Mouse (Mus musculus): ENCODE measurements around the gene Fbxo28. TPM values are rescaled to one million over a fixed set of nuclear protein-coding genes. Genes with fewer than 3 reads are reported as not detected.

The Fbxo28 gene
- polyA plus RNA-seq, 2 experiments: 3.8 to 7.1 TPM

DNA sequence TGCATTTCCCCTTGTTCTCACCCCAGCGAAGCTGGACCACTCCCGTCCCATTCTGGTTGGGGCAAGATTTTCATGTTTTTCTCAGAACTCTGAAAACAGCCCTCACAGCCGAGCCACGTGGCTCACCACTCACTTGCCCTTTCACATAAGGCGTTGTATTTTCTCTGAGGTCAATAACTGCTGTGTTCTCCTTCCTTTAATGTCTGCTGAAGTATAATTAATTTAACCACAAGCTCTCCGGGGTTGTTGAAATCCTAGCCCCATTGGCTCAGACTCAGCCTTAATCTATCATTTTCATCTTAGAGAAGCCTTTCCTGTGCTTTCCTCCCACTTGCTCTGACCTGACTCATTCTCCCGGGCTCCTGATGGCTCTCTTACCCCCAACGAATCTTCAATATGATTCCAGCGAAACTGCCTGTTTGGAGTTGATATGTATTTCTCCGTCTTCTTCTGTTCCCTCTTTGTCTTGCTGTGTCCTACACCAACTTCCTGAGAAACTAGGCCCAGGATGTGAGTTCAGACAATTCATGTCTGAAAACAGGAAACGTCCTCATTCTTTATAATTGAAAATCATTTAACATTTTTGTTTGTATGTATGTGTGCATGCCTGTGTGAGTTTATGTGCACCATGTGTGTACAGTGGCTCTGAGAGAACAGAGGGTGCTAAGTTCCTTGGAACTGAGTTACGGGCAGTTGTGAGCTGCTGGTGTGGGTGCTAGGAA lies 22.4 kb upstream of the Fbxo28 start:
- Histone ChIP-seq H3K27me3 (ENCODE audit: control insufficient read depth, insufficient read depth, low read length) (no peaks in the 10 kb centered on the region; the same call in 1 of the 2 replicates), H3K27ac (no peak overlapping the region), H3K4me3 (ENCODE audit: insufficient read depth in 1 of 2, low read depth in 2 of 2, low read length in 2 of 2) (no peak overlapping the region), H3K4me1 (replicated peaks; ENCODE audit: control insufficient read depth in 2 of 2, insufficient read depth in 2 of 2, low read length in 1 of 2) (no peaks in the 10 kb centered on the region), H3K9me3 (ENCODE audit: control insufficient read depth, low read length) (no peaks in the 10 kb centered on the region), H3K4me2 (ENCODE audit: low read depth) (no peak overlapping the region), H3K9ac (replicated peaks) (no peak overlapping the region), H3K36me3 (replicated peaks; ENCODE audit: control insufficient read depth, insufficient read depth, low read depth) (no peaks in the 10 kb centered on the region)
- ATAC-seq (ENCODE audit: insufficient read depth): no peak
- 35% methylated on average over 12 of the region's 12 CpGs for WGBS (ENCODE audit: insufficient replicate concordance)
- no peak for DNase-seq (ENCODE audit: low read depth in 3 of 3, low spot score in 3 of 3)
- TF ChIP-seq CTCF (IDR thresholded peaks at IDR 0.05; ENCODE audit: low read depth) (no peak), EP300 (IDR thresholded peaks at IDR 0.05; ENCODE audit: low read depth) (no peak)

DNA sequence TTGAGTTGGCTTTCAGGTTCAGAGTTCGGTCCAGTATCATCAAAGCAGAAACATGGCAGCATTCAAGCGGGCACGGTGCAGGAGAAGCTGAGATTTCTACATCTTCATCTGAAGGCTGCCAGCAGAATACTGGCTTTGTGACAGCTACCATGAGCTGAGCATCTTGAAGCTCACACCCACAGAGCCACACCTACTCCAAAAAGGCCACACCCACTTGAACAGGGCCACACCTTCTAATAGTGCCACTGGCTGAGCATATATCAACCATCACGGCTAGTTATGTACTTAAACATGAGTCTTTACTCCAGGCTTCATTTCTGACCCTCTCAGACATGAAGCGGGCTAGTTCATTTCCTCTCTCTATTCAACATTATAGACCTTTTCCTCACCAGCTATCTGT lies 21.3 kb upstream of the Fbxo28 start:
- ATAC-seq (ENCODE audit: insufficient read depth) (no peak), DNase-seq (ENCODE audit: low read depth in 3 of 3, low spot score in 3 of 3) (peak in 2 of 3 experiments; percentile 12 to 32)
- TF ChIP-seq EP300 (IDR thresholded peaks at IDR 0.05; ENCODE audit: low read depth) (no peak), CTCF (IDR thresholded peaks at IDR 0.05; ENCODE audit: low read depth) (no peak)
- H3K4me1 ChIP-seq (replicated peaks; ENCODE audit: control insufficient read depth in 2 of 2, insufficient read depth in 2 of 2, low read length in 1 of 2): no peaks in the 10 kb centered on the region
- no peak overlapping the region for H3K27ac ChIP-seq
- H3K36me3 ChIP-seq (replicated peaks; ENCODE audit: control insufficient read depth, insufficient read depth, low read depth): no peaks in the 10 kb centered on the region
- H3K9ac ChIP-seq (replicated peaks): no peak overlapping the region
- WGBS (ENCODE audit: insufficient replicate concordance): 77% methylated on average over 5 of the region's 5 CpGs
- no peak overlapping the region for H3K4me2 ChIP-seq (ENCODE audit: low read depth)
- no peaks in the 10 kb centered on the region for H3K9me3 ChIP-seq (ENCODE audit: control insufficient read depth, low read length)
- no peaks in the 10 kb centered on the region; the same call in 1 of the 2 replicates for H3K27me3 ChIP-seq (ENCODE audit: control insufficient read depth, insufficient read depth, low read length)
- no peak overlapping the region for H3K4me3 ChIP-seq (ENCODE audit: insufficient read depth in 1 of 2, low read depth in 2 of 2, low read length in 2 of 2)

DNA sequence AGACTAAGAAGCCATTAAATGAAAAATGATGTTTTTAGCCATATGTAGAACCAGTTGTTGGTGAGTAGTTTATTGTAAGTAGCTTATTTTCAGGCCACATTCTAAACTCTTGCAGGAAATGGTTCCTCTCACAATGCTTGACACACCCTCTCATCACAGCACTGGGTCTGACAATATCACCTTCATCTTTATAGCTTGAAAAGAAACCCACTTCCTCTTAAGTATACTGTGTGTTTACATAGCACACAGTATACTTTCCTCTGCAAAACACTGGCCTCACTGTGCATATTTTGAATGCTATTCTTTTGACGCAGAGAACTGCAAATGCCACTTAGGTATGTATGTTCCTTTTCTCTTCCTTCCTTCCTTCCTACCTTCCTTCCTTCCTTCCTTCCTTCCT lies 16.7 kb upstream of the Fbxo28 start:
- H3K4me2 ChIP-seq (ENCODE audit: low read depth): no peak overlapping the region
- H3K9me3 ChIP-seq (ENCODE audit: control insufficient read depth, low read length): no peaks in the 10 kb centered on the region
- H3K36me3 ChIP-seq (replicated peaks; ENCODE audit: control insufficient read depth, insufficient read depth, low read depth): no peaks in the 10 kb centered on the region
- no peaks in the 10 kb centered on the region for H3K4me1 ChIP-seq (replicated peaks; ENCODE audit: control insufficient read depth in 2 of 2, insufficient read depth in 2 of 2, low read length in 1 of 2)
- no peaks in the 10 kb centered on the region for H3K27me3 ChIP-seq (ENCODE audit: control insufficient read depth, insufficient read depth, low read length)
- 44% methylated on average over 1 of the region's 1 CpGs for WGBS (ENCODE audit: insufficient replicate concordance)
- no peak overlapping the region for H3K27ac ChIP-seq
- H3K9ac ChIP-seq (replicated peaks): no peak overlapping the region
- H3K4me3 ChIP-seq (ENCODE audit: insufficient read depth in 1 of 2, low read depth in 2 of 2, low read length in 2 of 2): no peak overlapping the region
- DNase-seq (ENCODE audit: low read depth in 3 of 3, low spot score in 3 of 3) (no peak), ATAC-seq (ENCODE audit: insufficient read depth) (no peak)
- TF ChIP-seq EP300 (IDR thresholded peaks at IDR 0.05; ENCODE audit: low read depth) (no peak), CTCF (IDR thresholded peaks at IDR 0.05; ENCODE audit: low read depth) (no peak)

DNA sequence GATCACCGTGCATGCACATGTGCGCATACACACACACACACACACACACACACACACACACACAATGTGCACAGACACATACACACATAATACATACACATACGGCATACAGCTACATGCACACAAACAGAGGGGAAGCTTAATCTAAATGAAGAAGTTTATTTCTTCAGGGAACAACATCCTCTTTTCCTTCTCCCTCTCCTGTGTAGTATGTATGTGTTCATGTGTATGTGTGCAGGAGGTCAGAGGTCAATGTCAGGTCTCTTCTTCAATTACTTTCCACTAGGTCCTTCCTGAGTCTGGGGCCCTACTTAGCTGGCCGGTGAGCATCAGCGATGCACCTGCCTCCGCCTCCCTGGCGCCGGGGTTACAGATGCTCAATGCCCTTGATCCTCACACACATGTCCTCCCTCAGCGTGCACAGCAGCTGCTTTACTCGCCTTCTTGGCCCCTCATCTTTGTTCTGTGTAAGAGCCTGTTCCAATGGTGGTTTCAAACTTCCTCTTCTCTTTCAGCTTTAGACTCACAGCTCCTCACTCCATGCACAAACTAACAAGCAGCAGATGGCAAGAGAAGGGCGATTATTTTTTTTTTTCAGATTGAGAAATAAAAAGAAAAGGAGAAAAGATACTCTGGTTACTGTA lies 13.2 kb upstream of the Fbxo28 start:
- no peak for ATAC-seq (ENCODE audit: insufficient read depth)
- H3K36me3 ChIP-seq (replicated peaks; ENCODE audit: control insufficient read depth, insufficient read depth, low read depth): no peaks in the 10 kb centered on the region
- H3K27ac ChIP-seq: no peak overlapping the region
- DNase-seq (ENCODE audit: low read depth in 3 of 3, low spot score in 3 of 3): no peak
- no peak overlapping the region for H3K4me2 ChIP-seq (ENCODE audit: low read depth)
- H3K27me3 ChIP-seq (ENCODE audit: control insufficient read depth, insufficient read depth, low read length): no peaks in the 10 kb centered on the region
- no peak overlapping the region for H3K9ac ChIP-seq (replicated peaks)
- no peaks in the 10 kb centered on the region for H3K4me1 ChIP-seq (replicated peaks; ENCODE audit: control insufficient read depth in 2 of 2, insufficient read depth in 2 of 2, low read length in 1 of 2)
- H3K9me3 ChIP-seq (ENCODE audit: control insufficient read depth, low read length): no peaks in the 10 kb centered on the region
- TF ChIP-seq CTCF (IDR thresholded peaks at IDR 0.05; ENCODE audit: low read depth) (no peak), EP300 (IDR thresholded peaks at IDR 0.05; ENCODE audit: low read depth) (no peak)
- H3K4me3 ChIP-seq (ENCODE audit: insufficient read depth in 1 of 2, low read depth in 2 of 2, low read length in 2 of 2): no peak overlapping the region
- WGBS (ENCODE audit: insufficient replicate concordance): 61% methylated on average over 11 of the region's 11 CpGs

DNA sequence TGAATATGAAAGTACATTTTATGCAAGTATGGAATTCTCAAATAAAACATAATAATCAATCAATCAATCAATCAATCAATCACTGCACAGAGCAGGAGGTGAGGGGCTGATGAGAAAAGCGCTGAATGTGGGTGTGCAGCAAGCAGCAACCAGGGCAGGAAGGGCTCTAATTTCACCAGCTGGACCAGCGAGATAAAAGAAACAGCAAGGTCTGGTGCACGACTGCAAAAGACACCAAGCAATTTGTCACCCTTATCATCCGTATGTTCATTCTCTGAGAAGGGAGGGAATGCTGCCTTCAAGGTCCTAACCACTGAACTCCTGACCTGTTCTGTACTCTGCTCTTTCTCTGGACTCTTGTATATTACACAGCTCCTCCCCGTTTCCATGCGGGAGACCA lies 8.1 kb upstream of the Fbxo28 start:
- DNase-seq (ENCODE audit: low read depth in 3 of 3, low spot score in 3 of 3): no peak
- Histone ChIP-seq H3K27me3 (ENCODE audit: control insufficient read depth, insufficient read depth, low read length) (no peaks in the 10 kb centered on the region), H3K4me1 (replicated peaks; ENCODE audit: control insufficient read depth in 2 of 2, insufficient read depth in 2 of 2, low read length in 1 of 2) (no peaks in the 10 kb centered on the region), H3K4me3 (ENCODE audit: insufficient read depth in 1 of 2, low read depth in 2 of 2, low read length in 2 of 2) (no peak overlapping the region), H3K36me3 (replicated peaks; ENCODE audit: control insufficient read depth, insufficient read depth, low read depth) (no peaks in the 10 kb centered on the region), H3K4me2 (ENCODE audit: low read depth) (no peak overlapping the region), H3K27ac (no peak overlapping the region), H3K9me3 (ENCODE audit: control insufficient read depth, low read length) (no peaks in the 10 kb centered on the region), H3K9ac (replicated peaks) (no peak overlapping the region)
- WGBS (ENCODE audit: insufficient replicate concordance): 40% methylated on average over 6 of the region's 6 CpGs
- no peak for TF ChIP-seq EP300 (IDR thresholded peaks at IDR 0.05; ENCODE audit: low read depth)
- TF ChIP-seq CTCF (IDR thresholded peaks at IDR 0.05; ENCODE audit: low read depth): no peak
- no peak for ATAC-seq (ENCODE audit: insufficient read depth)

Data from liver, embryonic 14.5 days (tissue).